Mouse (Mus musculus): ENCODE measurements around the gene Cntrob. TPM values are rescaled to one million over a fixed set of nuclear protein-coding genes. Genes with fewer than 3 reads are reported as not detected.
"Not testable (repeated sequence)": the region's sequence is repeated elsewhere in the genome, so short reads cannot be mapped to it uniquely, and the experiment has no call there.

Cntrob gene
- polyA plus RNA-seq, 1 experiment: 42.2 TPM

DNA sequence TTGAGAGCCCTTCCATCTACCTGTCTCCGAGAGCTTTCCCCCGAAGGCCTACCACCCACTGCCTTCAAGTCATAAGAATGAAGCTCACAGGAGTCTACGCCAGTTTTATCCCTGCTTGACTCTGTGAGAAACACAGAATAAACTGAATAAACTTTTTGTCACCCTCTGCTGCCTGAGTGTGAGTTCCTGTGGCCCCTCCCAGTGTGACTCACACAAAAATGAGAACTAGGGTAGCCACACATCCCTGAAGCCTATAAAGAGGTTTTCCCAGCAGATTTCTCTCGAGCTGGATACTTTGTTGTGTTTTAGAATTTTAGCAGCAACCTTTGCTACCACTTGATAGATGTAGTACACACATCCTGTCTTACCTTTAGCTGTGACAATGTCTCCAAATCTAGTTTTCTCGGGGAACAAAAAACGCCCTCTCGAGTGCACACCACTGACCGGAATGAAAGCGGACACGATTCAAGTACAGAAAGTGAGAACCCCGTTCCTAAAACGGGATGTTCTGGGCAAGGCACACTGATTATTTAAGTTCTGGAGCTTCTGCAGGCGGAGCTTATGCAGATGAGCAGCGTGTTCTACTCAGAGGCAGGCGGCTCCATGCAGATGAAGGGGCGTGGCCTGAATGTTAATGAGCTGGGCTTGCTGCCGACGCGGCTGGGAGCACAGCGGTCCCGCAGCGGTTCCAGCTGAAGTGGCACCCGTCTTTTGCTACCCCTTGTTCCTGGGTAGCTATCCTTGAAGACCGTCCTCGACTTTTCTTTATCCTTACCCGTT, 2.2 kb upstream of the Cntrob start, which contains the start of gene Kcnab3:
Gene Kcnab3 (plus strand): TSS at position 631 of the 780 bp plus-strand sequence.
- DNase-seq (ENCODE audit: low read depth): peak; percentile 96
- 0 out of 2 replicates have a peak, but pooled peaks have one; percentile 13 for TF ChIP-seq POLR2A (IDR thresholded peaks at IDR 0.05; ENCODE audit: borderline replicate concordance, extremely low read depth, insufficient read depth, insufficient read length, poor library complexity, severe bottlenecking)
- TF ChIP-seq CTCF (IDR thresholded peaks at IDR 0.05; ENCODE audit: borderline replicate concordance, extremely low read depth, insufficient read depth, insufficient read length): no peak

DNA sequence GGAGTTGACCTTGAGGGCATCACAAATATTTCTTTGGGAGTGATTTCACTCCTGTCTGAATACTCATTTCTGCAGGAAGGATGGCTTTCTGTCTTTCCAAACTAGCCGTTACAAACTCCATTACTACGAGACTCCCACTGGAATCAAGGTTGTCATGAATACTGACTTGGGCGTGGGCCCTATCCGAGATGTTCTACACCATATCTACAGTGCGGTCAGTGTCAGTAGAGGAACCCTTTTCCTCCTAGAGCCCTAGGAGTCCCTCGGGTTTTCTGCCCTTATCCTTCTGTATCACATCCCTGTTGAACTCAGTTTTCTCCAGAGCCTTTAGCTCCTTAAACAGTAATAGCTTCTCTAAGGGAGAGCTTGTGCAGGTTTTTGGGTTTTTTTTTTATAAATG, 1.2 kb upstream of the Cntrob start:
- no peak for DNase-seq (ENCODE audit: low read depth)
- no peak for TF ChIP-seq CTCF (IDR thresholded peaks at IDR 0.05; ENCODE audit: borderline replicate concordance, extremely low read depth, insufficient read depth, insufficient read length)
- no peak for TF ChIP-seq POLR2A (IDR thresholded peaks at IDR 0.05; ENCODE audit: borderline replicate concordance, extremely low read depth, insufficient read depth, insufficient read length, poor library complexity, severe bottlenecking)

GRCm38 (mm10) chr11:69322693-69323471, 693 bp downstream of the Cntrob start:
- no peak for TF ChIP-seq POLR2A (IDR thresholded peaks at IDR 0.05; ENCODE audit: borderline replicate concordance, extremely low read depth, insufficient read depth, insufficient read length, poor library complexity, severe bottlenecking)
- TF ChIP-seq CTCF (IDR thresholded peaks at IDR 0.05; ENCODE audit: borderline replicate concordance, extremely low read depth, insufficient read depth, insufficient read length): no peak
- DNase-seq (ENCODE audit: low read depth): peak; percentile 14

DNA sequence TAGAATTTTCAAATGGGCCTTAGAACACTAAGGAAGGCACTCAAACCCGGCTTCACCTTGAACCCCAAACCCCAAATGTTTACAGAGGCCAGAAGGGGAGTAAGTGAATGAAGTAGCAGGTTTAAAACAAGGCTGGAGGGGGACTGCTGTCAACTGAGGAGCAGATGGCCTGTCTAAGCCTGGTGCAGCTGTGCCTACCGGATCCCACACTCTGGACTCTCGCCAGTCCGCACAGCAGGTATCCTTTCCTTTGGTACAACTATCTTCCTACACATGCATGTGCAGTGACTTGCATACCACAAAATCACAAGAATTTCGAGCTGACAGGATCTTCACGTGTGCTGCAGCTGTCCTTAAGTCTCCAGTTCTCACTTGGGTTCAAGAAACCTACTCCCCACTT, 1.6 kb downstream of the Cntrob start:
- no peak for TF ChIP-seq POLR2A (IDR thresholded peaks at IDR 0.05; ENCODE audit: borderline replicate concordance, extremely low read depth, insufficient read depth, insufficient read length, poor library complexity, severe bottlenecking)
- TF ChIP-seq CTCF (IDR thresholded peaks at IDR 0.05; ENCODE audit: borderline replicate concordance, extremely low read depth, insufficient read depth, insufficient read length): no peak
- peak; percentile 56 for DNase-seq (ENCODE audit: low read depth)

DNA sequence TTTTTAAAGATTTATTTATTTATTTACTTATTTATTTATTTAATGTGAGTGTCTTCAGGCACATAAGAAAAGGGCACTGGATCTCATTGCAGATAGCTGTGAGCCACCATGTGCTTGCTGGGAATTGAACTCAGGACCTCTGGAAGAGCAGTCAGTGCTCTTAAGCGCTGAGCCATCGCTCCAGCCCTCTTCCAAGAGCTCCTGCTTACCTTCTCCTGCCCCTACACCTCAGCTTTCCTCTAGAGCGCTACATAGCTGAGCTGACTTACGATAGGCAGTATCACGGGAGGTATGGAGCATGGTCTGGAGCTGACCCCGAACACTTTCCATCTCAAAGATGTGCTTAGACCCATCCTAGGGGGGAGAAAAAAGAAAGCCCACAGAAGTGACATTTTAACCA, 2.0 kb downstream of the Cntrob start:
- no peak for DNase-seq (ENCODE audit: low read depth)
- TF ChIP-seq CTCF (IDR thresholded peaks at IDR 0.05; ENCODE audit: borderline replicate concordance, extremely low read depth, insufficient read depth, insufficient read length) (no peak), POLR2A (IDR thresholded peaks at IDR 0.05; ENCODE audit: borderline replicate concordance, extremely low read depth, insufficient read depth, insufficient read length, poor library complexity, severe bottlenecking) (no peak)

DNA sequence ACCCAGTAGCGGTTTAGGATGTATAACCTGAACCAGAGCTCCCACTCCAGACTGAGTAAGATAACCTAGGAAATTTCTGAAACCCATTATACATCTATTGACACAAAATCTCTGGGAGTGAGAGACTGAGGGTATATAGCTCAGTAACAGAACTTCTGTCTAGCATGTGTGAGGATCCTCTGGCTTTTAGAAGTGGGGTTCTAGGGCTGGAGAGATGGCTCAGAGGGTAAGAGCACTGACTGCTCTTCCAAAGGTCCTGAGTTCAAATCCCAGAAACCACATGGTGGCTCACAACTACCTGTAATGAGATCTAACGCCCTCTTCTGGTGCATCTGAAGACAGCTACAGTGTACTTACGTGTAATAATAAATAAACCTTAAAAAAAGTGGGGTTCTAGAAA, 5.6 kb downstream of the Cntrob start:
- DNase-seq (ENCODE audit: low read depth): not testable (repeated sequence)

- TF ChIP-seq CTCF (IDR thresholded peaks at IDR 0.05; ENCODE audit: borderline replicate concordance, extremely low read depth, insufficient read depth, insufficient read length): no peak
- no peak for TF ChIP-seq POLR2A (IDR thresholded peaks at IDR 0.05; ENCODE audit: borderline replicate concordance, extremely low read depth, insufficient read depth, insufficient read length, poor library complexity, severe bottlenecking)
- no peak for DNase-seq (ENCODE audit: low read depth)
Observed at GRCm38 (mm10) chr11:69316361-69316760, 7.2 kb downstream of the Cntrob start.

- peak; percentile 45 for DNase-seq (ENCODE audit: low read depth)
- TF ChIP-seq CTCF (IDR thresholded peaks at IDR 0.05; ENCODE audit: borderline replicate concordance, extremely low read depth, insufficient read depth, insufficient read length): no peak
- no peak for TF ChIP-seq POLR2A (IDR thresholded peaks at IDR 0.05; ENCODE audit: borderline replicate concordance, extremely low read depth, insufficient read depth, insufficient read length, poor library complexity, severe bottlenecking)
Observed at GRCm38 (mm10) chr11:69311266-69311665, 12.3 kb downstream of the Cntrob start.

GRCm38 (mm10) chr11:69306039-69306438, 17.5 kb downstream of the Cntrob start:
- TF ChIP-seq POLR2A (IDR thresholded peaks at IDR 0.05; ENCODE audit: borderline replicate concordance, extremely low read depth, insufficient read depth, insufficient read length, poor library complexity, severe bottlenecking) (no peak), CTCF (IDR thresholded peaks at IDR 0.05; ENCODE audit: borderline replicate concordance, extremely low read depth, insufficient read depth, insufficient read length) (no peak)
- DNase-seq (ENCODE audit: low read depth): no peak

DNA sequence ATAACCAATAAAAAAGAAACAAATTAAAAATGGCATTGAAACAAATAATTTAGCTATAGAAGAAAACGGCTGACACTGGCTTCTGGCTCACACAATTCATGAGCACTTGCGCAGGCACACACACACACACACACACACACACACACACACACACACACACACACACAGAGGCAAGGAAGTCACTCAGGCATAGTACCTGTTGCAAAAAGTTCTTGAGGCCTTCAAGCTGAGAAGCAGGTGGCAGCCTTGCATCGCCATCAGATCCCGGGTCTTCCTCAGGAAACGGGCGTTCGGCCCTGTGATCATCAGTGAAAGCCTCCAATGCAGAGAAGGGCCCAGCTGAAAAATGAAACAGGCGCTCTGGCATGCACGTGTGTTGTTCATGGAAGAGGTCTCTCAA, 18.3 kb downstream of the Cntrob start:
- no peak for DNase-seq (ENCODE audit: low read depth)
- no peak for TF ChIP-seq POLR2A (IDR thresholded peaks at IDR 0.05; ENCODE audit: borderline replicate concordance, extremely low read depth, insufficient read depth, insufficient read length, poor library complexity, severe bottlenecking)
- no peak for TF ChIP-seq CTCF (IDR thresholded peaks at IDR 0.05; ENCODE audit: borderline replicate concordance, extremely low read depth, insufficient read depth, insufficient read length)

GRCm38 (mm10) chr11:69302817-69303216, 20.8 kb downstream of the Cntrob start:
- DNase-seq (ENCODE audit: low read depth): no peak
- TF ChIP-seq CTCF (IDR thresholded peaks at IDR 0.05; ENCODE audit: borderline replicate concordance, extremely low read depth, insufficient read depth, insufficient read length) (no peak), POLR2A (IDR thresholded peaks at IDR 0.05; ENCODE audit: borderline replicate concordance, extremely low read depth, insufficient read depth, insufficient read length, poor library complexity, severe bottlenecking) (no peak)

DNA sequence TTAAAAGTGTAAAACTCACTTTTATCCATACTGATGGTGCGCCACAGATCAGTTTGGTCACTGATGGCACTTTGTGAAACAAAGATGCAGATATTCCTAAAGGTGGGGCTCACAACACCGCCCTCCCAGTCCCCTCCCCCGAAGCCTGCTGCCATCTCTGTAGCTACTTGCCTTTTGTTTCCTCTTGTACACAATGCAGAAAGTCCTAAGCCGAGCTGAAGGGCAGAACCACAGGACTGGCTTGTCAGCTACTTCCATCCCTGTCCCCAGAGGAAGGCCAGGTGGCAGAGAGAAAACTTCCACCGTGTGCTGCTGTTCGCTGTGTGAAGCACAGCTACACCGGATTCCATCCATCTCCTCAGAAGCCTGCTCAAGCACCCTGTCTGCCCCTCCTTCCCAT, 25.3 kb downstream of the Cntrob start:
- DNase-seq (ENCODE audit: low read depth): no peak
- TF ChIP-seq CTCF (IDR thresholded peaks at IDR 0.05; ENCODE audit: borderline replicate concordance, extremely low read depth, insufficient read depth, insufficient read length): no peak
